Mouse (Mus musculus) kidney, embryonic 15.5 days (tissue): ENCODE measurements around the gene Hist1h2aa. TPM values are rescaled to one million over a fixed set of nuclear protein-coding genes. Genes with fewer than 3 reads are reported as not detected.

Experiments
- ATAC-seq: fragments of 200-750 bp; cut with Nextera tagmentation; replicated peaks from 2 replicates; pipeline ENCODE4 v1.8.0; 2017; ENCODE audit warnings: moderate TSS enrichment; ENCODE audit not compliant: low FRiP score
- H3K27ac ChIP-seq: fragments of 300-500 bp; sonication (generic); 2 replicates; pipeline ENCODE4 v1.5.1; 2015; ENCODE audit warnings: mild to moderate bottlenecking, inconsistent platforms
- H3K27me3 ChIP-seq: fragments of 300-500 bp; sonication (generic); 2 replicates; pipeline ENCODE4 v1.6.1; 2015; ENCODE audit warnings: inconsistent platforms
- H3K36me3 ChIP-seq: fragments of 300-500 bp; sonication (generic); 2 replicates; pipeline ENCODE4 v1.6.1; 2015; ENCODE audit warnings: inconsistent platforms
- H3K4me1 ChIP-seq: fragments of 300-500 bp; sonication (generic); 2 replicates; pipeline ENCODE4 v1.6.1; 2015; ENCODE audit warnings: inconsistent platforms
- H3K4me2 ChIP-seq: fragments of 300-500 bp; sonication (generic); 2 replicates; pipeline ENCODE4 v1.6.1; 2015; ENCODE audit warnings: moderate library complexity, mild to moderate bottlenecking, inconsistent platforms
- H3K4me3 ChIP-seq: fragments of 300-500 bp; sonication (generic); replicated peaks from 2 replicates; pipeline ENCODE4 v1.5.1; 2015; ENCODE audit warnings: mild to moderate bottlenecking, inconsistent platforms
- H3K9ac ChIP-seq: fragments of 300-500 bp; sonication (generic); 2 replicates; pipeline ENCODE4 v1.6.1; 2015; ENCODE audit warnings: mild to moderate bottlenecking, inconsistent platforms
- H3K9me3 ChIP-seq: fragments of 300-500 bp; sonication (generic); replicated peaks from 2 replicates; pipeline ENCODE4 v1.6.1; 2016; ENCODE audit warnings: inconsistent platforms
- WGBS: fragments of 180-500 bp; shearing (Covaris S2); methylation state at CpG from one replicate; pipeline ENCODE4 v1.1.7; 2015; ENCODE audit warnings: mixed read lengths; 5-methylcytosine and 5-hydroxymethylcytosine counted together
- polyA plus RNA-seq: library from polyadenylated mRNA; unstranded; fragments of >200 nt; fragmentation: Nextera tagmentation; extraction: Ambion mirVana; gene quantifications from 2 replicates; pipeline ENCODE4 v1.2.1, GENCODE M21; 2015

Gene Hist1h2aa
- polyA plus RNA-seq, 1 experiment from 2014 or later: not detected

- Histone ChIP-seq H3K4me1 (peaks cover 33% of the 10 kb centered on the region), H3K9me3 (no peaks in the 10 kb centered on the region), H3K9ac (no peak within 1 kb of the TSS), H3K4me3 (0 out of 2 replicates have a peak within 1 kb of the TSS, but pooled peaks have one; percentile 7), H3K27me3 (no peaks in the 10 kb centered on the region), H3K36me3 (no peaks in the 10 kb centered on the region), H3K27ac (peak within 1 kb of the TSS; percentile 81), H3K4me2 (peak within 1 kb of the TSS; percentile 41)
- 0 out of 2 replicates have a peak, but pooled peaks have one; percentile 50 for ATAC-seq
- WGBS: 16% methylated on average over 9 of the region's 9 CpGs
These were observed 19.7 kb upstream of the Hist1h2aa start, which contains the start of gene Slc17a4 for GRCm38 (mm10) chr13:23914376-23915167. Slc17a4 (minus strand) TSS chr13:23915009.

GRCm38 (mm10) chr13:23916132-23916531 lies 18.1 kb upstream of the Hist1h2aa start:
- no peaks in the 10 kb centered on the region for H3K27me3 ChIP-seq
- ATAC-seq: 0 out of 2 replicates have a peak, but pooled peaks have one; percentile 40
- H3K27ac ChIP-seq: 0 out of 2 replicates have a peak overlapping the region, but pooled peaks have one; percentile 45
- no peaks in the 10 kb centered on the region for H3K36me3 ChIP-seq
- 62% methylated on average over 1 of the region's 1 CpGs for WGBS
- no peak overlapping the region for H3K4me3 ChIP-seq
- H3K9ac ChIP-seq: no peak overlapping the region
- H3K9me3 ChIP-seq: no peaks in the 10 kb centered on the region
- no peak overlapping the region for H3K4me2 ChIP-seq
- H3K4me1 ChIP-seq: peaks cover 33% of the 10 kb centered on the region

- no peak for ATAC-seq
- 81% methylated on average over 4 of the region's 4 CpGs for WGBS
- Histone ChIP-seq H3K4me3 (no peak overlapping the region), H3K36me3 (no peaks in the 10 kb centered on the region), H3K27me3 (no peaks in the 10 kb centered on the region), H3K4me2 (no peak overlapping the region), H3K9ac (no peak overlapping the region), H3K4me1 (peaks cover 33% of the 10 kb centered on the region), H3K9me3 (no peaks in the 10 kb centered on the region), H3K27ac (no peak overlapping the region)
These were observed 16.6 kb upstream of the Hist1h2aa start for GRCm38 (mm10) chr13:23917674-23918073.

GRCm38 (mm10) chr13:23925792-23926191 lies 8.5 kb upstream of the Hist1h2aa start:
- H3K36me3 ChIP-seq: no peaks in the 10 kb centered on the region
- no peaks in the 10 kb centered on the region for H3K27me3 ChIP-seq
- H3K9me3 ChIP-seq: no peaks in the 10 kb centered on the region
- no peak overlapping the region for H3K9ac ChIP-seq
- WGBS: 82% methylated on average over 2 of the region's 2 CpGs
- no peak overlapping the region for H3K27ac ChIP-seq
- peaks cover 6% of the 10 kb centered on the region for H3K4me1 ChIP-seq
- H3K4me2 ChIP-seq: no peak overlapping the region
- ATAC-seq: no peak
- H3K4me3 ChIP-seq: no peak overlapping the region

GRCm38 (mm10) chr13:23928637-23929036 lies 5.6 kb upstream of the Hist1h2aa start:
- H3K9ac ChIP-seq: no peak overlapping the region
- peaks cover 8% of the 10 kb centered on the region for H3K4me1 ChIP-seq
- peak; percentile 83 for ATAC-seq
- H3K27ac ChIP-seq: no peak overlapping the region
- WGBS: 42% methylated on average over 3 of the region's 3 CpGs
- H3K9me3 ChIP-seq: no peaks in the 10 kb centered on the region
- H3K36me3 ChIP-seq: no peaks in the 10 kb centered on the region
- H3K27me3 ChIP-seq: no peaks in the 10 kb centered on the region
- 0 out of 2 replicates have a peak overlapping the region, but pooled peaks have one; percentile 10 for H3K4me2 ChIP-seq
- no peak overlapping the region for H3K4me3 ChIP-seq

- H3K4me1 ChIP-seq: peaks cover 8% of the 10 kb centered on the region
- no peak overlapping the region for H3K27ac ChIP-seq
- no peaks in the 10 kb centered on the region for H3K36me3 ChIP-seq
- H3K27me3 ChIP-seq: no peaks in the 10 kb centered on the region
- no peaks in the 10 kb centered on the region for H3K9me3 ChIP-seq
- no peak for ATAC-seq
- H3K4me3 ChIP-seq: no peak overlapping the region
- WGBS: 81% methylated on average over 9 of the region's 9 CpGs
- no peak overlapping the region for H3K9ac ChIP-seq
- H3K4me2 ChIP-seq: no peak overlapping the region
These were observed 3.8 kb upstream of the Hist1h2aa start for GRCm38 (mm10) chr13:23930461-23930860.

- no peak overlapping the region for H3K27ac ChIP-seq
- H3K27me3 ChIP-seq: no peaks in the 10 kb centered on the region
- H3K9ac ChIP-seq: no peak overlapping the region
- no peaks in the 10 kb centered on the region for H3K36me3 ChIP-seq
- ATAC-seq: no peak
- H3K4me3 ChIP-seq: no peak overlapping the region
- 70% methylated on average over 11 of the region's 11 CpGs for WGBS
- peaks cover 8% of the 10 kb centered on the region for H3K4me1 ChIP-seq
- no peak overlapping the region for H3K4me2 ChIP-seq
- H3K9me3 ChIP-seq: no peaks in the 10 kb centered on the region
These were observed 3.4 kb upstream of the Hist1h2aa start for GRCm38 (mm10) chr13:23930904-23931303.

GRCm38 (mm10) chr13:23933421-23934210 lies 646 bp upstream of the Hist1h2aa start, which contains the start of gene Hist1h2ba:
Hist1h2ba (minus strand) TSS chr13:23934156.
- Histone ChIP-seq H3K36me3 (no peaks in the 10 kb centered on the region), H3K4me3 (no peak within 1 kb of the TSS), H3K4me2 (no peak within 1 kb of the TSS), H3K4me1 (peaks cover 4% of the 10 kb centered on the region), H3K9me3 (no peaks in the 10 kb centered on the region), H3K27me3 (no peaks in the 10 kb centered on the region), H3K27ac (no peak within 1 kb of the TSS), H3K9ac (no peak within 1 kb of the TSS)
- no peak for ATAC-seq
- WGBS: 95% methylated on average over 39 of the region's 39 CpGs

- Histone ChIP-seq H3K9ac (no peak overlapping the region), H3K4me3 (no peak overlapping the region), H3K4me1 (no peaks in the 10 kb centered on the region), H3K27me3 (no peaks in the 10 kb centered on the region), H3K36me3 (no peaks in the 10 kb centered on the region), H3K9me3 (no peaks in the 10 kb centered on the region), H3K4me2 (no peak overlapping the region), H3K27ac (no peak overlapping the region)
- 95% methylated on average over 1 of the region's 1 CpGs for WGBS
- no peak for ATAC-seq
These were observed 4.4 kb downstream of the Hist1h2aa start for GRCm38 (mm10) chr13:23938699-23939098.

- H3K4me3 ChIP-seq: no peak overlapping the region
These were observed 6.0 kb downstream of the Hist1h2aa start for GRCm38 (mm10) chr13:23940291-23940690.

GRCm38 (mm10) chr13:23942861-23943260 lies 8.6 kb downstream of the Hist1h2aa start:
- ATAC-seq: no peak
- Histone ChIP-seq H3K27ac (no peak overlapping the region), H3K4me2 (no peak overlapping the region), H3K36me3 (no peaks in the 10 kb centered on the region), H3K9me3 (no peaks in the 10 kb centered on the region), H3K4me3 (no peak overlapping the region), H3K9ac (no peak overlapping the region), H3K27me3 (no peaks in the 10 kb centered on the region), H3K4me1 (no peaks in the 10 kb centered on the region)
- 59% methylated on average over 2 of the region's 2 CpGs for WGBS

More at GRCm38 (mm10) chr13:23940291-23940690, 6.0 kb downstream of the Hist1h2aa start:
- no peaks in the 10 kb centered on the region for H3K4me1 ChIP-seq
- no peak overlapping the region for H3K27ac ChIP-seq
- no peak overlapping the region for H3K4me2 ChIP-seq
- no peaks in the 10 kb centered on the region for H3K36me3 ChIP-seq
- H3K9me3 ChIP-seq: no peaks in the 10 kb centered on the region
- no peak overlapping the region for H3K9ac ChIP-seq
- no peaks in the 10 kb centered on the region for H3K27me3 ChIP-seq
- ATAC-seq: no peak
- WGBS: 61% methylated on average over 6 of the region's 6 CpGs

GRCm38 (mm10) chr13:23946254-23946653 lies 12.0 kb downstream of the Hist1h2aa start:
- no peaks in the 10 kb centered on the region for H3K27me3 ChIP-seq
- no peaks in the 10 kb centered on the region for H3K9me3 ChIP-seq
- no peaks in the 10 kb centered on the region for H3K36me3 ChIP-seq
- H3K4me2 ChIP-seq: no peak overlapping the region
- no peaks in the 10 kb centered on the region for H3K4me1 ChIP-seq
- H3K4me3 ChIP-seq: no peak overlapping the region
- 14% methylated on average over 2 of the region's 2 CpGs for WGBS
- no peak overlapping the region for H3K9ac ChIP-seq
- ATAC-seq: no peak
- H3K27ac ChIP-seq: no peak overlapping the region
